Mouse (Mus musculus): ENCODE measurements around the gene Gm38431. TPM values are rescaled to one million over a fixed set of nuclear protein-coding genes. Genes with fewer than 3 reads are reported as not detected.

The Gm38431 gene
- polyA plus RNA-seq (2014; fragmentation: Nextera tagmentation; extraction: Ambion mirVana), result 1.2 and 1.4 TPM in 2 replicates

DNA sequence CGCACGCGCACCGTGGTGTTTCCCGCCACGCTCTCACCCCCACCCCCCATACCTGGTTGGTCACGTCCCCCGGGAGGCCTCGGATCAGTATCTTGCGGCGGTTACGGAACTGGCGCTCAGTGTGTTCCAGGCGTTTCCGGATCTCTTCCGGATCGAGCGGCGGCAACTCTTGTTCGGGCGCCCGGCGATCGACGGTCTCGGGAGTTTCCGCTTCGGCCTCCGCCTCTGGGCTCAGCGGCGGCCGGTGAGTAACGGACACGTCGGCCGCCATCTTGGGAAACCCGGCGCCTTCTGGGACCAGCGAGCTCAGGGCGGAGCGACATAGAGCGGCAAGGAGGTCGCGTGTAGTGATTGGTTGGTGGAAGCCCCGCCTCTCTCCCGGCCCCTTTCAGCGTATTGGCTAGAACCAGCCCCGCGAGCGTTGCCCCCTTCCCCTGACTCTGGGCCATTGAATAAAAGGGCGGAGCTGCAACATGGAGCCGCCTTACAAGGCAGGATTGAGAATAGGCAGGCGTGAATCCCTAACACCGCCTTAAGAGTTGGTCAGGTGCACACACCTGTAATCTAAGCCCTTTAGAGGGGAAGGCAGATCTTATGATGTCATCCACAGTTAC is at the start of gene Gm38431, which contains the start of gene Raver1:
Gene Gm38431 (minus strand): TSS at position 291 of the 614 bp plus-strand sequence.
Gene Raver1 (minus strand): TSS at position 302 of the 614 bp plus-strand sequence.
- Histone ChIP-seq H3K4me3 (ENCODE audit: low read depth, low read length) (peak within 1 kb of the TSS; percentile 76), H3K36me3 (ENCODE audit: control insufficient read depth, insufficient read depth, low read length) (peaks cover 36% of the 10 kb centered on the region), H3K9ac (ENCODE audit: low read depth, low read length) (peak within 1 kb of the TSS; percentile 87), H3K4me1 (ENCODE audit: control insufficient read depth, insufficient read depth, low read length) (peaks cover 6% of the 10 kb centered on the region), H3K27ac (replicated peaks; ENCODE audit: low read depth, low read length) (peak within 1 kb of the TSS; percentile 88), H3K4me2 (ENCODE audit: low read depth, low read length) (peak within 1 kb of the TSS; percentile 79), H3K27me3 (replicated peaks; ENCODE audit: control insufficient read depth, insufficient read depth, low read length) (no peaks in the 10 kb centered on the region), H3K9me3 (ENCODE audit: control insufficient read depth, low read length) (no peaks in the 10 kb centered on the region)
- under 1% methylated on average over 51 of the region's 54 CpGs for WGBS
- peak; percentile 100 for ATAC-seq (ENCODE audit: low read depth)
- DNase-seq (ENCODE audit: low spot score), result peak; percentile 99

DNA sequence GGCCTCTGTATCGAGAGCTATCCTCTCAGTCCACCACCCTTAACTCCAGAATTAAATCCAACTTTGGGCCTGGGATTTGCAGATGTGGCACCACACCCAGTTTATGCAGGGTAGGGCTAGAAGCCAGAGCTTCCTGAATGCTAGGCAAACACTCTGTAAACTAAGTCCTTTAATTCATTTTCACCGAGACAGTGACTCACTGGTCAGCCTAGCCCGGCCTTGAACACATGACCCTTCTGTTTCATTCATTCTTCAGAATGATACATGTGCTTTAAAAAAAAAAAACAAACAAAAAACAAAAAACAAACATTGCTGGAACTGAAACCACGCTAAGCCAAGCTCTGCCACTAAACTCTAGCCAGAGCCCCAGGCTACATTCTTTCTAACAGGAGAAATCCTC is 46.6 kb upstream of the Gm38431 start:
- no peak for DNase-seq (ENCODE audit: low spot score)
- Histone ChIP-seq H3K27me3 (replicated peaks; ENCODE audit: control insufficient read depth, insufficient read depth, low read length) (no peaks in the 10 kb centered on the region), H3K4me2 (ENCODE audit: low read depth, low read length) (no peak overlapping the region), H3K36me3 (ENCODE audit: control insufficient read depth, insufficient read depth, low read length) (peaks cover 61% of the 10 kb centered on the region), H3K27ac (replicated peaks; ENCODE audit: low read depth, low read length) (no peak overlapping the region), H3K9ac (ENCODE audit: low read depth, low read length) (no peak overlapping the region), H3K4me3 (ENCODE audit: low read depth, low read length) (no peak overlapping the region), H3K9me3 (ENCODE audit: control insufficient read depth, low read length) (no peaks in the 10 kb centered on the region), H3K4me1 (ENCODE audit: control insufficient read depth, insufficient read depth, low read length) (no peaks in the 10 kb centered on the region)
- ATAC-seq (ENCODE audit: low read depth), result no peak
- WGBS, result 80% methylated on average over 4 of the region's 4 CpGs

DNA sequence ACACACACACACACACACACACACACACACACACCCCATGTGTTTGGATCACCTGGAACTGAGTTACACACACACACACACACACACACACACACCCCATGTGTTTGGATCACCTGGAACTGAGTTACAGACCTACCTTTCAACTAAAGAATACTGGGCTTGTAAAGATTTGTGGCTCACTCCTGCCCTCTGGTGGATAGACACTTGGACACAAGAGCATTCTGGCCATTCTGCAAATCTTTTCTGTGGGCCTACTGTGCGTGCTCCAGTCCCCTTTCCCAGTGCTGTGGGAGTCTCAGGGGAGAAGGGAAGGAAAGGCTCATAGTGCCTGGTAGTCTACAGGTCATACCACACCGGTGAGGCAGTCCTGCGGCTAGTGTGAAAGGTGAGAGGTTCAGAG is 45.4 kb upstream of the Gm38431 start:
- Histone ChIP-seq H3K36me3 (ENCODE audit: control insufficient read depth, insufficient read depth, low read length) (peaks cover 49% of the 10 kb centered on the region), H3K9me3 (ENCODE audit: control insufficient read depth, low read length) (no peaks in the 10 kb centered on the region), H3K4me2 (ENCODE audit: low read depth, low read length) (no peak overlapping the region), H3K9ac (ENCODE audit: low read depth, low read length) (no peak overlapping the region), H3K4me1 (ENCODE audit: control insufficient read depth, insufficient read depth, low read length) (no peaks in the 10 kb centered on the region), H3K27me3 (replicated peaks; ENCODE audit: control insufficient read depth, insufficient read depth, low read length) (no peaks in the 10 kb centered on the region), H3K4me3 (ENCODE audit: low read depth, low read length) (no peak overlapping the region), H3K27ac (replicated peaks; ENCODE audit: low read depth, low read length) (no peak overlapping the region)
- 41% methylated on average over 3 of the region's 3 CpGs for WGBS
- DNase-seq (ENCODE audit: low spot score), result peak; percentile 64
- 0 out of 2 replicates have a peak, but pooled peaks have one; percentile 7 for ATAC-seq (ENCODE audit: low read depth)

DNA sequence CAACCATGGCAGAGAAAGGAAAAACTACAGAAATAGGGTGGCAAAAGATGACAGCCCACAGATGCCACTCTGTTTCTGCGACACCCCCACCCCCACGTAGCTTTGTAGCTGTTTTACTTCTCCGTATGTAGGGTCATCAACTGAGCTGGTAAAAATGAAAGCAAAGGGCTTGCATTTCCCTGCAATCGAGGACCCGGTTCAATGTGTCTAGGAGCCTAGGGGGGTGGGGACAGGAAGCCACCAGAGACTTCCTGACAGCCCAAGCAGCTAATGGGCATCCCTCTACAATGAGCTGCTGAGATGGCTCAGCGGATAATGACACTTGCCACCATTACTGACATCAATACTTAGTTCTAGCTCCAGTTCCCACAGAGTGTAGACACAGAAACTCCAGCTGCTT is 44.6 kb upstream of the Gm38431 start:
- Histone ChIP-seq H3K27me3 (replicated peaks; ENCODE audit: control insufficient read depth, insufficient read depth, low read length) (no peaks in the 10 kb centered on the region), H3K4me2 (ENCODE audit: low read depth, low read length) (no peak overlapping the region), H3K4me1 (ENCODE audit: control insufficient read depth, insufficient read depth, low read length) (no peaks in the 10 kb centered on the region), H3K9ac (ENCODE audit: low read depth, low read length) (no peak overlapping the region), H3K36me3 (ENCODE audit: control insufficient read depth, insufficient read depth, low read length) (peaks cover 41% of the 10 kb centered on the region), H3K27ac (replicated peaks; ENCODE audit: low read depth, low read length) (no peak overlapping the region), H3K4me3 (ENCODE audit: low read depth, low read length) (no peak overlapping the region), H3K9me3 (ENCODE audit: control insufficient read depth, low read length) (no peaks in the 10 kb centered on the region)
- 81% methylated on average over 6 of the region's 6 CpGs for WGBS
- DNase-seq (ENCODE audit: low spot score) (no peak), ATAC-seq (ENCODE audit: low read depth) (no peak)

DNA sequence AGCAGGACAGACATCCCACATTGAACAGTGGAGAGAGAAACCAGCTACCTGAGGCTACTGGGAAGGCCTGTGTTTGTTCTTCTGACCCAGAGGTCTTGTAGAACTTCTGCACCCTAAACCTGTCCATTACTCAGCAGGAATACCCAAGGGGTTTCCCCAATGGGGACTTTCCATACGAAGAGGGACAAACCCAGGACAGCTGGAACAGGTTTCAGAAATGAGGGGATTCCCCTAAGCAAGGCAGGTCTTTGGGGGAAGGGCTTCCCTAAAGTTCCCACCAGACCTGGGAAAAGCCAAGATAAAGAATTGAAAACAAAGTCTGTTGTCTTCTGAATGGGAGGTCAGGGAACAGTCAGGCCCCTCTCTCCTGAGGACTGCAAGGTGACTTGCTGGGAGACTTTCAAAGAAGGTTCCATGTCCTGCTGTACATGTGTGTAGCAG is 44.2 kb upstream of the Gm38431 start:
- 43% methylated on average over 1 of the region's 1 CpGs for WGBS
- Histone ChIP-seq H3K36me3 (ENCODE audit: control insufficient read depth, insufficient read depth, low read length) (peaks cover 36% of the 10 kb centered on the region), H3K4me2 (ENCODE audit: low read depth, low read length) (no peak overlapping the region), H3K9ac (ENCODE audit: low read depth, low read length) (no peak overlapping the region), H3K27ac (replicated peaks; ENCODE audit: low read depth, low read length) (no peak overlapping the region), H3K4me3 (ENCODE audit: low read depth, low read length) (no peak overlapping the region), H3K27me3 (replicated peaks; ENCODE audit: control insufficient read depth, insufficient read depth, low read length) (no peaks in the 10 kb centered on the region), H3K9me3 (ENCODE audit: control insufficient read depth, low read length) (no peaks in the 10 kb centered on the region), H3K4me1 (ENCODE audit: control insufficient read depth, insufficient read depth, low read length) (no peaks in the 10 kb centered on the region)
- ATAC-seq (ENCODE audit: low read depth) (no peak), DNase-seq (ENCODE audit: low spot score) (no peak)

DNA sequence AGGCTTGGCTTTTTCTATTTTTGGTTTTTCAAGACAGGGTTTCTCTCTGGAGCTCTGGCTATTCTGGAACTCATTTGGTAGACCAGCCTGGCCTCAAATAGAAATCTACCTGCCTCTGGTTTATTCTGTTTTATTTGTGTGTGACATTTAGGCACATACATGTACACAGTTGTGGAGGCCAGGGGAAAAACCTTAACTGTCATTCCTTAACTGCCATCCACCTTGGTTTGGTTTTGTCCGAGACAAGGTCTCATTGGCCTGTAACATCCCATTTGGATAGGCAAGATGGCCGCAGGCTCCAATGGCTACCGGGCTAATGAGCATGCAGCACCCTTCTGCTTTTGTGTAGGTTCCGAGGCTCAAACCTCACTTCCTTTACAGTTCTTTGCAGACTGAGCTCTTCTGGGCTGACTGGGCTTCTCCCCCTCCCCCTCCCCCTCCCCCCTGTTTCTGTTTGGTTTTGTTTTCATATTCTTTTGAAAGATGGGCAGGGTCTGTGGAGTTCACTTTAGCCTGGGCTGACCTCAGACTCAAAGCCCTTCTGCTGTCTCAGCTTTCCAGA is 43.6 kb upstream of the Gm38431 start:
- 77% methylated on average over 4 of the region's 4 CpGs for WGBS
- no peak overlapping the region for H3K27ac ChIP-seq (replicated peaks; ENCODE audit: low read depth, low read length)

DNA sequence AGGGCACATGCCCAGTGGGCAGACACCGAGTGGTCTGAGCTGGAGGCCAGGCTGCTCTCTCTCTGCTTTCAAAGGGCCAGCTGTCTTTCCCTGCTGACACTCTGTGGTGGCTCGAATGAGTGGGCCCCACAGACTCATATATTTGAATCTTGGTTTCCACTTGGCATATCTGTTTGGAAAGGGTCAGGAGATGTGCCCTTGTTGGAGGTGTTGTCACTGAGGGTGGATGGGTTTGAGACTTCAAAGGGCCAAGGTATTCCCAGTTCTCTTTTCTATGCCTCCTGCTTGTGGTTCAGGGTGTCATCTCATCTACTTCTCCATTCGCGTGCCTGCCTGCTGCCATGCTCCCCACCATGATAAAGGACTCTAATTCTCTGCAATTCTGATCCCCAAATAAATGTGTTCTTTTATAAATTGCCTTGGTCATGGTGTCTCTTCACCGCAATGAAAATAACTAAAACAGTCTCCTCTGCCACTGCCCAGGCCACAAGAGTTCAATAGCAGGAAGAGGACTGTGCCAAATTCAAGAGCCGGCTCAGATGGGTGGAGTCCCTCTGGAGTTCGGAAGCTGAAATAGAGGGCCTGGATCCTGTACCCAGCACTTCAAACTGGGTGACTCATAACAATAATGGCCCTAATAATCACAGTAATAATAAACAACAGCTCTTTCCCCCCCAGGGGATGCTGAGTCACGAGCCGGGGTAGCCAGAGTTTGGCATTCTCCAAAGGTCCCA is 43.0 kb upstream of the Gm38431 start:
- no peak overlapping the region for H3K9ac ChIP-seq (ENCODE audit: low read depth, low read length)
- H3K4me1 ChIP-seq (ENCODE audit: control insufficient read depth, insufficient read depth, low read length), result peaks cover 6% of the 10 kb centered on the region; the same call in 1 of the 2 replicates
- no peaks in the 10 kb centered on the region for H3K27me3 ChIP-seq (replicated peaks; ENCODE audit: control insufficient read depth, insufficient read depth, low read length)
- no peak overlapping the region for H3K27ac ChIP-seq (replicated peaks; ENCODE audit: low read depth, low read length)
- H3K9me3 ChIP-seq (ENCODE audit: control insufficient read depth, low read length), result no peaks in the 10 kb centered on the region
- ATAC-seq (ENCODE audit: low read depth) (no peak), DNase-seq (ENCODE audit: low spot score) (no peak)
- WGBS, result 67% methylated on average over 9 of the region's 9 CpGs
- peaks cover 24% of the 10 kb centered on the region for H3K36me3 ChIP-seq (ENCODE audit: control insufficient read depth, insufficient read depth, low read length)
- no peak overlapping the region for H3K4me3 ChIP-seq (ENCODE audit: low read depth, low read length)
- H3K4me2 ChIP-seq (ENCODE audit: low read depth, low read length), result no peak overlapping the region

More for the DNA sequence above, 43.6 kb upstream of the Gm38431 start:
- ATAC-seq (ENCODE audit: low read depth) (no peak), DNase-seq (ENCODE audit: low spot score) (no peak)
- Histone ChIP-seq H3K4me3 (ENCODE audit: low read depth, low read length) (no peak overlapping the region), H3K9me3 (ENCODE audit: control insufficient read depth, low read length) (no peaks in the 10 kb centered on the region), H3K36me3 (ENCODE audit: control insufficient read depth, insufficient read depth, low read length) (peaks cover 31% of the 10 kb centered on the region), H3K4me2 (ENCODE audit: low read depth, low read length) (no peak overlapping the region), H3K9ac (ENCODE audit: low read depth, low read length) (no peak overlapping the region), H3K27me3 (replicated peaks; ENCODE audit: control insufficient read depth, insufficient read depth, low read length) (no peaks in the 10 kb centered on the region), H3K4me1 (ENCODE audit: control insufficient read depth, insufficient read depth, low read length) (peaks cover 2% of the 10 kb centered on the region; the same call in 1 of the 2 replicates)

DNA sequence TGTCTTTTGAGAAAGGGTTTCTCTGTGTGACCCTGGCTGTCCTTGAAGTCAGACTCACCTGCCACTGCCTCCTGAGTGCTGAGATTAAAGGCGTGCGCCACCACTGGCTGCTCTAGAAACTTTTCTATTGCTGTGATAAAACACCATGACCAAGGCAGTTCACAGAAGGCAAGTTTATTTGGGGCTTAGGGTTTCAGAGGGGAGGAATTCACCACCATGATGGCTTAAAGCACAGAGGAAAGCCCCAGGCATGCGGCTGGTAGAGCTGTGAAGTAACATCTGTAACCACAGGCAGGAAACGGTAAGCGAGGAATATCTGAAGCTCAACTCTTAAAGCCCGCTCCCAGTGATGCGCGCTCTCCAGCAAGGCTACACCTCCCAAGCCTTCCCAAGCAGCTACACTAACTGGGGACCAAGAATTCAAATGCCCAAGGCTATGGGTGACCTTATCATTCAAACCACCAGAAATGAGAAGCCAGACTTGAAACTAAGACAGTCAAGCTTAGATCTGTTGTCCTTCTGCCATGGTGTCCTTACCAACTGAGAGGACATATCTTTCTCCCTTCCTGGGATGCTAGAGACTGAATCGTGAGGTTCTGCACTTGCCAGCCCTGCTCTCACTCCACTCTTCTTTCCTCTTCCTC is 41.4 kb upstream of the Gm38431 start:
- Histone ChIP-seq H3K4me2 (ENCODE audit: low read depth, low read length) (no peak overlapping the region), H3K27ac (replicated peaks; ENCODE audit: low read depth, low read length) (no peak overlapping the region), H3K36me3 (ENCODE audit: control insufficient read depth, insufficient read depth, low read length) (peaks cover 9% of the 10 kb centered on the region; the same call in 1 of the 2 replicates), H3K4me3 (ENCODE audit: low read depth, low read length) (no peak overlapping the region), H3K27me3 (replicated peaks; ENCODE audit: control insufficient read depth, insufficient read depth, low read length) (no peaks in the 10 kb centered on the region), H3K9ac (ENCODE audit: low read depth, low read length) (no peak overlapping the region), H3K4me1 (ENCODE audit: control insufficient read depth, insufficient read depth, low read length) (peaks cover 6% of the 10 kb centered on the region; the same call in 1 of the 2 replicates), H3K9me3 (ENCODE audit: control insufficient read depth, low read length) (no peaks in the 10 kb centered on the region)
- DNase-seq (ENCODE audit: low spot score), result no peak
- WGBS, result 72% methylated on average over 9 of the region's 9 CpGs
- no peak for ATAC-seq (ENCODE audit: low read depth)
